Mouse (Mus musculus) heart, postnatal 0 days (tissue): ENCODE results near the gene Usp50.

Source experiments
- CTCF ChIP-seq: IDR thresholded peaks from 2 replicates; pipeline ENCODE4 v1.5.1; 2016; ENCODE audit warnings: antibody characterized with exemption, control low read depth, low read depth
- EP300 ChIP-seq: IDR thresholded peaks from 2 replicates; pipeline ENCODE4 v1.6.1; 2016; ENCODE audit warnings: antibody characterized with exemption, low read depth

GRCm38 (mm10) chr2:126730502-126730901 lies 52.8 kb downstream of the Usp50 start:
- TF ChIP-seq CTCF (no peak), EP300 (no peak)
